Mouse (Mus musculus): ENCODE results near the gene Vim. TPM values are rescaled to one million over a fixed set of nuclear protein-coding genes. Genes with fewer than 3 reads are reported as not detected.

Vim gene
- polyA plus RNA-seq (2012; rRNA removed) (59.5 and 98.0 TPM in 2 replicates), polyA plus RNA-seq (2014; fragmentation: Nextera tagmentation; extraction: Ambion mirVana) (65.0 and 70.8 TPM in 2 replicates)

GRCm38 (mm10) chr2:13573408-13574065 is at the start of gene Vim:
Gene Vim (plus strand): TSS chr2:13573927.
- no peak within 1 kb of the TSS; the same call in 1 of the 2 replicates for H3K27ac ChIP-seq
- peaks cover 0 to 13% of the 10 kb centered on the region in 2 experiments; a peak in 3 of 4 replicates for H3K4me1 ChIP-seq (replicated peaks; ENCODE audit: control insufficient read depth in 2 of 2, insufficient read depth in 2 of 2, low read length in 1 of 2)
- H3K36me3 ChIP-seq (replicated peaks; ENCODE audit: control insufficient read depth, insufficient read depth, low read depth): no peaks in the 10 kb centered on the region
- H3K4me3 ChIP-seq (ENCODE audit: insufficient read depth in 1 of 2, low read depth in 2 of 2, low read length in 2 of 2): peak within 1 kb of the TSS; percentile 49 to 56
- peak within 1 kb of the TSS; percentile 54 for H3K4me2 ChIP-seq (ENCODE audit: low read depth)
- TF ChIP-seq CTCF (IDR thresholded peaks at IDR 0.05; ENCODE audit: low read depth): no peak
- TF ChIP-seq EP300 (IDR thresholded peaks at IDR 0.05; ENCODE audit: low read depth): no peak
- no peaks in the 10 kb centered on the region for H3K9me3 ChIP-seq (ENCODE audit: control insufficient read depth, low read length)
- peak within 1 kb of the TSS; percentile 18; the same call in 1 of the 2 replicates for H3K9ac ChIP-seq (replicated peaks)
- H3K27me3 ChIP-seq (ENCODE audit: control insufficient read depth, insufficient read depth, low read length): peaks cover 46% of the 10 kb centered on the region
- DNase-seq (ENCODE audit: low read depth in 3 of 3, low spot score in 3 of 3) (peak in 1 of 3 experiments; percentile 52), ATAC-seq (ENCODE audit: insufficient read depth) (peak; percentile 73)
- under 1% methylated on average over 26 of the region's 26 CpGs for WGBS (ENCODE audit: insufficient replicate concordance)

- no peak for DNase-seq (ENCODE audit: low read depth in 3 of 3, low spot score in 3 of 3)
Measured at GRCm38 (mm10) chr2:13526205-13526604, 47.5 kb upstream of the Vim start.

GRCm38 (mm10) chr2:13527125-13527524 is 46.6 kb upstream of the Vim start:
- Histone ChIP-seq H3K27me3 (ENCODE audit: control insufficient read depth, insufficient read depth, low read length) (no peaks in the 10 kb centered on the region), H3K9me3 (ENCODE audit: control insufficient read depth, low read length) (no peaks in the 10 kb centered on the region), H3K4me2 (ENCODE audit: low read depth) (no peak overlapping the region), H3K4me1 (replicated peaks; ENCODE audit: control insufficient read depth in 2 of 2, insufficient read depth in 2 of 2, low read length in 1 of 2) (peaks cover 24 to 40% of the 10 kb centered on the region in 2 experiments), H3K36me3 (replicated peaks; ENCODE audit: control insufficient read depth, insufficient read depth, low read depth) (no peaks in the 10 kb centered on the region), H3K27ac (no peak overlapping the region), H3K4me3 (ENCODE audit: insufficient read depth in 1 of 2, low read depth in 2 of 2, low read length in 2 of 2) (no peak overlapping the region), H3K9ac (replicated peaks) (no peak overlapping the region)
- DNase-seq (ENCODE audit: low read depth in 3 of 3, low spot score in 3 of 3) (no peak), ATAC-seq (ENCODE audit: insufficient read depth) (no peak)
- TF ChIP-seq CTCF (IDR thresholded peaks at IDR 0.05; ENCODE audit: low read depth): no peak
- TF ChIP-seq EP300 (IDR thresholded peaks at IDR 0.05; ENCODE audit: low read depth): no peak
- WGBS (ENCODE audit: insufficient replicate concordance): 52% methylated on average over 2 of the region's 2 CpGs

More at GRCm38 (mm10) chr2:13526205-13526604, 47.5 kb upstream of the Vim start:
- H3K4me2 ChIP-seq (ENCODE audit: low read depth): no peak overlapping the region
- ATAC-seq (ENCODE audit: insufficient read depth): no peak
- H3K27ac ChIP-seq: no peak overlapping the region
- no peaks in the 10 kb centered on the region for H3K9me3 ChIP-seq (ENCODE audit: control insufficient read depth, low read length)
- no peak overlapping the region for H3K4me3 ChIP-seq (ENCODE audit: insufficient read depth in 1 of 2, low read depth in 2 of 2, low read length in 2 of 2)
- TF ChIP-seq EP300 (IDR thresholded peaks at IDR 0.05; ENCODE audit: low read depth): no peak
- TF ChIP-seq CTCF (IDR thresholded peaks at IDR 0.05; ENCODE audit: low read depth): no peak
- WGBS (ENCODE audit: insufficient replicate concordance): 69% methylated on average over 2 of the region's 2 CpGs
- no peaks in the 10 kb centered on the region for H3K27me3 ChIP-seq (ENCODE audit: control insufficient read depth, insufficient read depth, low read length)
- peaks cover 24 to 42% of the 10 kb centered on the region in 2 experiments for H3K4me1 ChIP-seq (replicated peaks; ENCODE audit: control insufficient read depth in 2 of 2, insufficient read depth in 2 of 2, low read length in 1 of 2)
- H3K36me3 ChIP-seq (replicated peaks; ENCODE audit: control insufficient read depth, insufficient read depth, low read depth): no peaks in the 10 kb centered on the region
- no peak overlapping the region for H3K9ac ChIP-seq (replicated peaks)

GRCm38 (mm10) chr2:13527531-13527930 is 46.2 kb upstream of the Vim start:
- Histone ChIP-seq H3K4me1 (replicated peaks; ENCODE audit: control insufficient read depth in 2 of 2, insufficient read depth in 2 of 2, low read length in 1 of 2) (peaks cover 24 to 37% of the 10 kb centered on the region in 2 experiments), H3K36me3 (replicated peaks; ENCODE audit: control insufficient read depth, insufficient read depth, low read depth) (no peaks in the 10 kb centered on the region), H3K27me3 (ENCODE audit: control insufficient read depth, insufficient read depth, low read length) (no peaks in the 10 kb centered on the region), H3K9ac (replicated peaks) (no peak overlapping the region), H3K4me3 (ENCODE audit: insufficient read depth in 1 of 2, low read depth in 2 of 2, low read length in 2 of 2) (no peak overlapping the region), H3K4me2 (ENCODE audit: low read depth) (no peak overlapping the region), H3K27ac (no peak overlapping the region), H3K9me3 (ENCODE audit: control insufficient read depth, low read length) (no peaks in the 10 kb centered on the region)
- no peak for TF ChIP-seq EP300 (IDR thresholded peaks at IDR 0.05; ENCODE audit: low read depth)
- ATAC-seq (ENCODE audit: insufficient read depth) (no peak), DNase-seq (ENCODE audit: low read depth in 3 of 3, low spot score in 3 of 3) (no peak)
- 48% methylated on average over 4 of the region's 4 CpGs for WGBS (ENCODE audit: insufficient replicate concordance)

- no peak overlapping the region for H3K27ac ChIP-seq
- no peak overlapping the region for H3K4me3 ChIP-seq (ENCODE audit: insufficient read depth in 1 of 2, low read depth in 2 of 2, low read length in 2 of 2)
- no peaks in the 10 kb centered on the region for H3K27me3 ChIP-seq (ENCODE audit: control insufficient read depth, insufficient read depth, low read length)
- no peaks in the 10 kb centered on the region for H3K36me3 ChIP-seq (replicated peaks; ENCODE audit: control insufficient read depth, insufficient read depth, low read depth)
- DNase-seq (ENCODE audit: low read depth in 3 of 3, low spot score in 3 of 3): no peak
- H3K9ac ChIP-seq (replicated peaks): no peak overlapping the region; the same call in 1 of the 2 replicates
- peaks cover 11 to 25% of the 10 kb centered on the region in 2 experiments for H3K4me1 ChIP-seq (replicated peaks; ENCODE audit: control insufficient read depth in 2 of 2, insufficient read depth in 2 of 2, low read length in 1 of 2)
- H3K9me3 ChIP-seq (ENCODE audit: control insufficient read depth, low read length): no peaks in the 10 kb centered on the region
- 29% methylated on average over 3 of the region's 3 CpGs for WGBS (ENCODE audit: insufficient replicate concordance)
- TF ChIP-seq CTCF (IDR thresholded peaks at IDR 0.05; ENCODE audit: low read depth) (no peak), EP300 (IDR thresholded peaks at IDR 0.05; ENCODE audit: low read depth) (peak; percentile 39)
- peak; percentile 73 for ATAC-seq (ENCODE audit: insufficient read depth)
- H3K4me2 ChIP-seq (ENCODE audit: low read depth): no peak overlapping the region
Measured at GRCm38 (mm10) chr2:13529253-13529933, 44.3 kb upstream of the Vim start.
